Mouse (Mus musculus) forebrain, postnatal 0 days (tissue): ENCODE data around the gene Ddx5. TPM values are rescaled to one million over a fixed set of nuclear protein-coding genes. Genes with fewer than 3 reads are reported as not detected.

Experiments used
- ATAC-seq: fragments of 200-750 bp; cut with Nextera tagmentation; 2 replicates; pipeline ENCODE4 v1.8.0; 2017; ENCODE audit warnings: mild to moderate bottlenecking, moderate library complexity
- DNase-seq: peaks from one replicate; pipeline ENCODE4 v3.0.0-alpha.2; 2015
- H3K27ac ChIP-seq: fragments of 300-500 bp; sonication (generic); 2 replicates; pipeline ENCODE4 v1.5.1; 2014; ENCODE audit warnings: low read depth, mild to moderate bottlenecking, antibody characterized with exemption, low read length, moderate library complexity, mixed read lengths
- H3K27me3 ChIP-seq: fragments of 300-500 bp; sonication (generic); 2 replicates; pipeline ENCODE4 v1.6.1; 2014; ENCODE audit warnings: mild to moderate bottlenecking, low read length, mixed read lengths; ENCODE audit not compliant: insufficient read depth
- H3K36me3 ChIP-seq: fragments of 300-500 bp; sonication (generic); 2 replicates; pipeline ENCODE4 v1.6.1; 2014; ENCODE audit warnings: mild to moderate bottlenecking, moderate library complexity; ENCODE audit not compliant: insufficient read depth
- H3K4me1 ChIP-seq: fragments of 300-500 bp; sonication (generic); 2 replicates; pipeline ENCODE4 v1.6.1; 2014; ENCODE audit warnings: antibody characterized with exemption; ENCODE audit not compliant: insufficient read depth
- H3K4me2 ChIP-seq: fragments of 300-500 bp; sonication (generic); 2 replicates; pipeline ENCODE4 v1.6.1; 2014; ENCODE audit warnings: low read depth, mild to moderate bottlenecking, moderate library complexity
- H3K4me3 ChIP-seq: fragments of 300-500 bp; sonication (generic); 2 replicates; pipeline ENCODE4 v1.5.1; 2014; ENCODE audit warnings: low read depth, low read length, mixed read lengths
- H3K9ac ChIP-seq: fragments of 300-500 bp; sonication (generic); 2 replicates; pipeline ENCODE4 v1.6.1; 2014; ENCODE audit warnings: mild to moderate bottlenecking
- H3K9me3 ChIP-seq: fragments of 300-500 bp; sonication (generic); 2 replicates; pipeline ENCODE4 v1.6.1; 2016; ENCODE audit warnings: low read length
- CTCF ChIP-seq: sonication (generic); IDR thresholded peaks from 2 replicates; pipeline ENCODE4 v1.5.1; 2016; ENCODE audit warnings: antibody characterized with exemption, control low read depth, low read depth
- WGBS: fragments of 180-500 bp; shearing (Covaris S2); extraction: QIAGEN DNeasy Blood & Tissue Kit; methylation state at CpG from one replicate; pipeline ENCODE4 v1.1.7; 2014; 5-methylcytosine and 5-hydroxymethylcytosine counted together
- polyA plus RNA-seq: library from polyadenylated mRNA; unstranded; fragments of >200 nt; fragmentation: Nextera tagmentation; extraction: Ambion mirVana; gene quantifications from 2 replicates; pipeline ENCODE4 v1.2.1, GENCODE M21; 2015
- total RNA-seq: library from RNA; depleted of rRNA; stranded (reverse); fragments of >200 nt; gene quantifications from 2 replicates; pipeline ENCODE4 v1.2.3, GENCODE M21; 2014

Ddx5 gene
- total and polyA plus RNA-seq, 2 experiments from 2014 or later: 306 to 530 TPM

GRCm38 (mm10) chr11:106793846-106794245 is 4.9 kb upstream of the Ddx5 start:
- Histone ChIP-seq H3K27ac (no peak overlapping the region), H3K4me1 (no peaks in the 10 kb centered on the region), H3K4me2 (no peak overlapping the region), H3K9me3 (no peaks in the 10 kb centered on the region), H3K4me3 (no peak overlapping the region), H3K9ac (no peak overlapping the region), H3K36me3 (peaks cover 41% of the 10 kb centered on the region), H3K27me3 (no peaks in the 10 kb centered on the region)
- DNase-seq: no peak
- WGBS: 73% methylated on average over 4 of the region's 4 CpGs
- no peak for TF ChIP-seq CTCF
- no peak for ATAC-seq

- H3K4me2 ChIP-seq: peak overlapping the region; percentile 65
- TF ChIP-seq CTCF: no peak
- no peaks in the 10 kb centered on the region for H3K9me3 ChIP-seq
- DNase-seq: peak; percentile 41
- peak overlapping the region; percentile 96 for H3K9ac ChIP-seq
- peaks cover 21% of the 10 kb centered on the region for H3K36me3 ChIP-seq
- ATAC-seq: no peak
- H3K4me3 ChIP-seq: peak overlapping the region; percentile 85
- H3K27me3 ChIP-seq: no peaks in the 10 kb centered on the region
- WGBS: under 1% methylated on average over 6 of the region's 6 CpGs
- H3K4me1 ChIP-seq: peaks cover 10% of the 10 kb centered on the region; the same call in 1 of the 2 replicates
- H3K27ac ChIP-seq: peak overlapping the region; percentile 98
Observed at GRCm38 (mm10) chr11:106789649-106790048, 664 bp upstream of the Ddx5 start.

- H3K4me1 ChIP-seq: peaks cover 10% of the 10 kb centered on the region; the same call in 1 of the 2 replicates
- DNase-seq (peak; percentile 99), ATAC-seq (peak; percentile 81)
- peaks cover 27% of the 10 kb centered on the region for H3K36me3 ChIP-seq
- TF ChIP-seq CTCF: peak; percentile 3; the same call in 1 of the 2 replicates
- peak overlapping the region; percentile 85 for H3K4me3 ChIP-seq
- H3K4me2 ChIP-seq: peak overlapping the region; percentile 65
- under 1% methylated on average over 68 of the region's 79 CpGs for WGBS
- peak overlapping the region; percentile 98 for H3K27ac ChIP-seq
- no peaks in the 10 kb centered on the region for H3K9me3 ChIP-seq
- no peaks in the 10 kb centered on the region for H3K27me3 ChIP-seq
- peak overlapping the region; percentile 96 for H3K9ac ChIP-seq
Observed at GRCm38 (mm10) chr11:106788026-106788774, 785 bp downstream of the Ddx5 start.

GRCm38 (mm10) chr11:106787131-106788025 is 1.6 kb downstream of the Ddx5 start:
- Histone ChIP-seq H3K9me3 (no peaks in the 10 kb centered on the region), H3K4me2 (peak overlapping the region; percentile 57), H3K36me3 (peaks cover 35% of the 10 kb centered on the region), H3K4me3 (peak overlapping the region; percentile 85), H3K4me1 (peaks cover 10% of the 10 kb centered on the region; the same call in 1 of the 2 replicates), H3K27me3 (no peaks in the 10 kb centered on the region), H3K27ac (peak overlapping the region; percentile 98), H3K9ac (peak overlapping the region; percentile 96)
- ATAC-seq: peak; percentile 36
- peak; percentile 93 for DNase-seq
- peak; percentile 32 for TF ChIP-seq CTCF
- WGBS: 2% methylated on average over 65 of the region's 65 CpGs

GRCm38 (mm10) chr11:106785043-106785442 is 3.9 kb downstream of the Ddx5 start:
- DNase-seq (no peak), ATAC-seq (no peak)
- H3K4me2 ChIP-seq: peak overlapping the region; percentile 57
- no peaks in the 10 kb centered on the region for H3K27me3 ChIP-seq
- H3K4me1 ChIP-seq: peaks cover 10% of the 10 kb centered on the region; the same call in 1 of the 2 replicates
- no peak overlapping the region for H3K9ac ChIP-seq
- 74% methylated on average over 1 of the region's 1 CpGs for WGBS
- H3K36me3 ChIP-seq: peaks cover 48% of the 10 kb centered on the region
- no peak overlapping the region for H3K27ac ChIP-seq
- no peak for TF ChIP-seq CTCF
- H3K4me3 ChIP-seq: no peak overlapping the region
- no peaks in the 10 kb centered on the region for H3K9me3 ChIP-seq

- ATAC-seq: no peak
- H3K27me3 ChIP-seq: no peaks in the 10 kb centered on the region
Observed at GRCm38 (mm10) chr11:106784476-106784875, 4.5 kb downstream of the Ddx5 start.

More at GRCm38 (mm10) chr11:106784476-106784875, 4.5 kb downstream of the Ddx5 start:
- peaks cover 10% of the 10 kb centered on the region; the same call in 1 of the 2 replicates for H3K4me1 ChIP-seq
- no peak overlapping the region for H3K27ac ChIP-seq
- no peak overlapping the region for H3K4me3 ChIP-seq
- 83% methylated on average over 2 of the region's 2 CpGs for WGBS
- no peak overlapping the region for H3K4me2 ChIP-seq
- TF ChIP-seq CTCF: no peak
- no peak for DNase-seq
- peaks cover 51% of the 10 kb centered on the region for H3K36me3 ChIP-seq
- no peaks in the 10 kb centered on the region for H3K9me3 ChIP-seq
- no peak overlapping the region for H3K9ac ChIP-seq
